Mouse (Mus musculus) olfactory bulb, adult 2 months (tissue): ENCODE results near the gene Gm21972.

Source experiments
- CTCF ChIP-seq: fragments of 200-500 bp; IDR thresholded peaks from 2 replicates; pipeline ENCODE4 v1.5.1; 2012; ENCODE audit warnings: low read depth, mild to moderate bottlenecking, low read length, moderate library complexity; ENCODE audit not compliant: insufficient read depth
- POLR2A ChIP-seq: fragments of 200-500 bp; IDR thresholded peaks from 2 replicates; pipeline ENCODE4 v1.6.1; 2012; ENCODE audit warnings: mild to moderate bottlenecking, low read depth, low read length, moderate library complexity; ENCODE audit not compliant: insufficient read depth

GRCm38 (mm10) chr1:86156595-86156994 lies 23.2 kb downstream of the Gm21972 start:
- TF ChIP-seq POLR2A (no peak), CTCF (no peak)
